24 mouse cellular contexts compared by ENCODE assay signal in genomic region chr5:115062566-115062965, GRCm38 (mm10). TPM values are rescaled to one million over a fixed set of nuclear protein-coding genes. Genes with fewer than 3 reads are reported as not detected.
A peak's percentile ranks its signal among the peaks of the same experiment; 100 is the strongest.
DNase-seq lines count a peak whose midpoint lies in the region; ATAC-seq and TF ChIP-seq lines count a peak whose summit lies in the region.
"Had no signal": no experiment of that assay in that cellular context is flagged by ENCODE, and none has a peak within 500 bp of the region (broad histone marks: within the 10 kb centered on the region; RNA-seq: fewer than 3 reads in every experiment).

No protein-coding gene starts in this region.

- DNase-seq in adrenal gland, adult (ENCODE audit: inconsistent age in 2 of 2, low spot score in 1 of 2): peak; percentile 42 to 76
- no peak for DNase-seq in adrenal gland, adult 8-10 months
- no peak for DNase-seq in liver, embryonic 11.5 days (ENCODE audit: low spot score)
- no peak for DNase-seq in ES-E14 (ENCODE audit: low read depth, low spot score)
- no peak for DNase-seq in embryo, embryonic 10 days (ENCODE audit: low spot score)
- DNase-seq in left cerebral cortex, adult 11 months (ENCODE audit: low spot score): no peak
- DNase-seq: cerebellum, adult 18-20 months; cerebellum, adult 9-11 months; embryo, embryonic 11 days; gastrocnemius, adult 2 months; gastrocnemius, postnatal 25 days had no signal

- H3K9ac ChIP-seq in liver, embryonic 12.5 days: no peak overlapping the region
- H3K9ac ChIP-seq in liver, embryonic 11.5 days (ENCODE audit: low read depth, low read length): no peak overlapping the region
- H3K9ac ChIP-seq in ES-E14 (ENCODE audit: insufficient read depth, low read depth, low read length, poor library complexity, severe bottlenecking): no peak overlapping the region
- H3K9ac ChIP-seq: embryonic facial prominence, embryonic 15.5 days; heart, embryonic 12.5 days; hindbrain, embryonic 14.5 days; intestine, embryonic 15.5 days had no signal

- H3K4me3 ChIP-seq in liver, embryonic 12.5 days: no peak overlapping the region
- H3K4me3 ChIP-seq in liver, embryonic 11.5 days (ENCODE audit: low read depth, low read length): no peak overlapping the region
- no peak overlapping the region for H3K4me3 ChIP-seq in ES-E14 (ENCODE audit: insufficient read depth in 1 of 2, low read depth in 1 of 2, low read length in 2 of 2, poor library complexity in 1 of 2, severe bottlenecking in 1 of 2)
- H3K4me3 ChIP-seq: embryonic facial prominence, embryonic 15.5 days; erythroblast, embryonic 14.5 days; forebrain, embryonic 10.5 days; gastrocnemius, adult 2 months; heart, embryonic 12.5 days; hindbrain, embryonic 10.5 days; intestine, embryonic 15.5 days had no signal

- H3K4me1 ChIP-seq in liver, embryonic 12.5 days: peaks cover 85% of the 10 kb centered on the region
- H3K4me1 ChIP-seq in liver, embryonic 11.5 days (replicated peaks; ENCODE audit: control insufficient read depth, insufficient read depth, low read length): peaks cover 61% of the 10 kb centered on the region
- H3K4me1 ChIP-seq in ES-E14 (ENCODE audit: control insufficient read depth in 2 of 2, insufficient read depth in 2 of 2, low read length in 2 of 2, poor library complexity in 1 of 2): peaks cover 0 to 4% of the 10 kb centered on the region in 2 experiments; a peak in 1 of 4 replicates
- H3K4me1 ChIP-seq: forebrain, embryonic 10.5 days had no signal

- no peaks in the 10 kb centered on the region for H3K9me3 ChIP-seq in liver, embryonic 12.5 days (replicated peaks)
- H3K9me3 ChIP-seq in liver, embryonic 11.5 days (ENCODE audit: control insufficient read depth, low read length): no peaks in the 10 kb centered on the region
- no peaks in the 10 kb centered on the region for H3K9me3 ChIP-seq in ES-E14 (ENCODE audit: control insufficient read depth, insufficient read depth, low read depth, low read length)
- H3K9me3 ChIP-seq: embryonic facial prominence, embryonic 15.5 days; forebrain, embryonic 10.5 days; heart, embryonic 12.5 days; hindbrain, embryonic 10.5 days; intestine, embryonic 15.5 days had no signal

- ATAC-seq in liver, embryonic 12.5 days: no peak
- ATAC-seq in liver, embryonic 11.5 days (replicated peaks; ENCODE audit: low FRiP score): no peak
- peak; percentile 33; the same call in 1 of the 2 replicates for ATAC-seq in megakaryocyte-erythroid progenitor cell, adult 5-6 weeks (replicated peaks; ENCODE audit: low FRiP score, low TSS enrichment, poor library complexity, severe bottlenecking)
- ATAC-seq: CD4-positive, CD25-positive, alpha-beta regulatory T cell, adult 4 months; forebrain, embryonic 14.5 days; intestine, embryonic 15.5 days had no signal

- WGBS in liver, embryonic 12.5 days (ENCODE audit: insufficient replicate concordance): 64% methylated on average over 1 of the region's 1 CpGs
- WGBS in liver, embryonic 11.5 days: 63% methylated on average over 1 of the region's 1 CpGs

- peaks cover 40% of the 10 kb centered on the region for H3K36me3 ChIP-seq in liver, embryonic 12.5 days
- peaks cover 4% of the 10 kb centered on the region; the same call in 1 of the 2 replicates for H3K36me3 ChIP-seq in liver, embryonic 11.5 days (ENCODE audit: control insufficient read depth, insufficient read depth, low read length)
- H3K36me3 ChIP-seq in ES-E14 (ENCODE audit: control insufficient read depth, insufficient read depth, low read length, poor library complexity, severe bottlenecking): peaks cover 5% of the 10 kb centered on the region; the same call in 1 of the 2 replicates
- H3K36me3 ChIP-seq: intestine, embryonic 15.5 days had no signal

- H3K27me3 ChIP-seq in liver, embryonic 12.5 days (replicated peaks): no peaks in the 10 kb centered on the region
- no peaks in the 10 kb centered on the region for H3K27me3 ChIP-seq in liver, embryonic 11.5 days (replicated peaks; ENCODE audit: control insufficient read depth, insufficient read depth, low read length)
- H3K27me3 ChIP-seq: embryonic facial prominence, embryonic 15.5 days; heart, embryonic 12.5 days; intestine, embryonic 15.5 days had no signal

- H3K4me2 ChIP-seq in liver, embryonic 12.5 days: no peak overlapping the region
- H3K4me2 ChIP-seq in liver, embryonic 11.5 days: no peak overlapping the region
- H3K4me2 ChIP-seq: embryonic facial prominence, embryonic 15.5 days; heart, embryonic 12.5 days; hindbrain, embryonic 14.5 days; intestine, embryonic 15.5 days had no signal

- H3K27ac ChIP-seq in liver, embryonic 12.5 days: 0 out of 2 replicates have a peak overlapping the region, but pooled peaks have one; percentile 8
- no peak overlapping the region for H3K27ac ChIP-seq in liver, embryonic 11.5 days (ENCODE audit: low read depth, low read length)
- H3K27ac ChIP-seq in ES-E14 (ENCODE audit: insufficient read depth, low read depth, low read length, poor library complexity, severe bottlenecking): no peak overlapping the region
- H3K27ac ChIP-seq: embryonic facial prominence, embryonic 15.5 days; forebrain, embryonic 10.5 days; gastrocnemius, adult 2 months; hindbrain, embryonic 10.5 days; hindbrain, embryonic 14.5 days; intestine, embryonic 15.5 days had no signal

- in situ Hi-C loops in ES-E14 (cut with MboI; ENCODE audit: low sequenced_read_pairs in 2 of 2, unreplicated experiment in 2 of 2): no loop called here

TF ChIP-seq in ES-E14, 5 proteins besides CTCF, POLR2A, EP300 and RAD21:
- TF ChIP-seq ZNF384 (IDR thresholded peaks at IDR 0.05; ENCODE audit: low read depth, low read length): no peak
- TF ChIP-seq MAFK (IDR thresholded peaks at IDR 0.05; ENCODE audit: insufficient read depth, low read depth, low read length): 0 out of 2 replicates have a peak, but pooled peaks have one; percentile 25

RNA-seq across cellular contexts. Expression of gene Gm10401, which starts 35.5 kb away (rescaled TPM):
- not detected for total RNA-seq in adrenal gland, adult 8-10 months (2022)
- 12.2 and 15.1 TPM in 2 replicates for polyA plus RNA-seq in liver, embryonic 12.5 days (2016; fragmentation: Nextera tagmentation; extraction: Ambion mirVana)
- polyA plus RNA-seq in liver, embryonic 11.5 days (2014; fragmentation: Nextera tagmentation; extraction: Ambion mirVana): 19.5 and 25.1 TPM in 2 replicates
- total RNA-seq in ES-E14 (2012; rRNA removed): 5.8 and 7.7 TPM in 2 replicates
- not detected in 2 replicates for total RNA-seq in megakaryocyte-erythroid progenitor cell, adult 5-6 weeks (2014; fragmentation: Nextera tagmentation)
- 6.0 TPM in 1 of 2 replicates, not detected in the other for total RNA-seq in megakaryocyte-erythroid progenitor cell, adult 5-6 weeks (2017)
- total RNA-seq: gastrocnemius, adult 2 months; gastrocnemius, postnatal 25 days; heart, adult 8-10 months; heart, postnatal 25 days had no signal
- polyA plus RNA-seq: erythroblast, embryonic 14.5 days had no signal

RNA-seq across cellular contexts. Expression of gene Sppl3, which starts 51.6 kb away (rescaled TPM):
- total RNA-seq in adrenal gland, adult 8-10 months (2022): 10 to 100 TPM; 44.3 to 62.9 (median 56.7) TPM
- polyA plus RNA-seq in liver, embryonic 12.5 days (2016; fragmentation: Nextera tagmentation; extraction: Ambion mirVana): 19.3 and 23.7 TPM in 2 replicates
- polyA plus RNA-seq in liver, embryonic 11.5 days (2014; fragmentation: Nextera tagmentation; extraction: Ambion mirVana): 14.8 and 17.6 TPM in 2 replicates
- total RNA-seq in ES-E14 (2012; rRNA removed): 56.1 and 72.5 TPM in 2 replicates
- total RNA-seq in megakaryocyte-erythroid progenitor cell, adult 5-6 weeks (2014; fragmentation: Nextera tagmentation): 47.2 and 47.5 TPM in 2 replicates
- 20.0 and 23.0 TPM in 2 replicates for total RNA-seq in megakaryocyte-erythroid progenitor cell, adult 5-6 weeks (2017)

RNA-seq across cellular contexts. Expression of gene Acads, which starts 56.6 kb away (rescaled TPM):
- 100 to 1,000 TPM; 122 to 219 (median 173) TPM for total RNA-seq in adrenal gland, adult 8-10 months (2022)
- 43.9 and 51.1 TPM in 2 replicates for polyA plus RNA-seq in liver, embryonic 12.5 days (2016; fragmentation: Nextera tagmentation; extraction: Ambion mirVana)
- 35.5 and 37.4 TPM in 2 replicates for polyA plus RNA-seq in liver, embryonic 11.5 days (2014; fragmentation: Nextera tagmentation; extraction: Ambion mirVana)
- total RNA-seq in ES-E14 (2012; rRNA removed): 41.1 and 43.6 TPM in 2 replicates
- 39.6 and 50.3 TPM in 2 replicates for total RNA-seq in megakaryocyte-erythroid progenitor cell, adult 5-6 weeks (2014; fragmentation: Nextera tagmentation)
- 19.2 and 24.8 TPM in 2 replicates for total RNA-seq in megakaryocyte-erythroid progenitor cell, adult 5-6 weeks (2017)

Comparison
In these comparisons a context has a peak if more than half of its experiments do, and no peak if none do; other contexts are left out.
1. DNase-seq: peak in adrenal gland, adult (2 of 2); none in adrenal gland, adult 8-10 months (single experiment), liver, embryonic 11.5 days (single experiment), ES-E14 (single experiment), embryo, embryonic 10 days (single experiment) and left cerebral cortex, adult 11 months (single experiment).